Mouse (Mus musculus) left cerebral cortex, postnatal 4 days (tissue): ENCODE results near the gene Igfbpl1. TPM values are rescaled to one million over a fixed set of nuclear protein-coding genes. Genes with fewer than 3 reads are reported as not detected.
A peak's percentile ranks its signal among the peaks of the same experiment; 100 is the strongest.

Experiments used
- DNase-seq: peaks from one replicate; pipeline ENCODE4 v3.0.0-alpha.2; 2022
- intact Hi-C: fragments of 180-260 bp; cut with DNase I; formaldehyde crosslinking; loops from one replicate; pipeline ENCODE4 v1.15.1; 2025
- total RNA-seq, 2 experiments: library from RNA; stranded (reverse); gene quantifications; 2 replicates each; pipeline ENCODE4 v1.2.3; 2021

Gene Igfbpl1
- total RNA-seq, 2 experiments from 2014 or later: 35.5 to 36.2 TPM

DNA sequence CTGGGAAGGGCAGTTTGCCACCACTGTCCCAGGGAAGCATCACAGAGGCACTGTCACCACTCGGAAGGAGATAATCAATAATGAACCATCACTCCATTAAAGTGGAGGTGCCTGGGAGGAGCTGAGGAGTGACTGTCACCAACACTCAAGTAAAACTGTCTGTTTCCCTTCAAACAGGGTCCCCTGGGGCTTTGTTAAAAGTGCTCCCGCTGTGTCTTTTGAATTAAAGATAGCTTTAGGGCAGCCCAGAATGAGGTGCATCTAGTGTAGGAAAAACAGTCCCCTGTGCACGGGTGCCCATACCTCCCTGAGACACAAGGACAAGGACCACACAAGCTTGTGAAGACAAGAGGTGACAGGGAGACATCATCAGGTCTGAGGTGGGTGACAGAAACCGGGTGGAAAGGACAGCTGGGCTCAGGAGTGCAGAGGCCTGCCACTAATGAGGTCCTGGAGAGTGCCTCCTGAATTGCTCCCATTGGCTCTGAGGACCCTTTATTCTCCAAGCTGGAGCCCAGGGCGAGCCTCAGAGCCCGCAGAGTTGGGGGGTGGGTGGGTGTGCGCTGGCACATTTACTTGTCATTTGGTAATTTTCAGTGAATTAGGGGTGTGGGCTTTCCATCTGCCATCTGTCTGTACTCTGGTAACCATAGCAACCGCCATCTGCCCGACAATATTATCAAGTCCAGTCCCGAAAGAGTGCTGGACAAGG lies 2.5 kb downstream of the Igfbpl1 start:
- intact Hi-C loops: no loop called here
- peak; percentile 66 for DNase-seq

DNA sequence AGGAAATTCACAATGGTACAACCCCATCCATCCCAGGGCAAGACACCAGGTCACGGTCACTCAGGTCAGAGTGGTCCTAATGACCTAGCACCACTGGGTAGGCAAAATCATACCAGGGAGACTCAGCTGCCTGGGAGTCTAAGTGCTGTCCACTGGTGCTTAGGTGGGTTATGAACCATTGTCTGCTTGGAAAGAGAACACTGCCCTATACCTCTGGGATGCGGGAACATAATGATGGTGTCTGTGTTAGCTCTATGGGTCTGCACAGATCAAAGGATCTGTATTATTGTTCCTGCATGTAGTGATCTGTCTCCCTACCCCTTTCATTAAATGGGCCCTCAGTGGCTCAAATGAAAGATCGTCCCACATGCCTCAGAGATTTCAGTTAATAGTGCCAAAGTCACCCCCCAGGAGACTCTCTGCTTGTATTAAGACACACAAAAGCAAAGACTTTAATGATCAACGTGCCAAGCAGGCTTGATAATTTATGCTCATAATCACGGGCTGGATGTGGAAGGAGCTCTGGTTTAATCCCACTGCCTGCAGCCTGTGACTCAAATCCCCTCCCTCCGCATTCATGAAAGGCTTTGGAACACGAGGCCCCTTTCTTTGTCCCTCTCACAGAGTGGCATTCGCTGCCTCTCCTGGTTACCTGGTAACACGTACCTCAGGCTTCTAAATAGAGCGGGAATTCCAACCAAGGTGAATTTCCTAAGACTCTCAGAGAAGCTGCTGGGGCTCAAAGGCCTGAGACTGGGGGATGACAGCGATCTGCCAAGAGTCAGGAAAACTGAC lies 3.7 kb downstream of the Igfbpl1 start:
- intact Hi-C loops: no loop called here
- DNase-seq: no peak

DNA sequence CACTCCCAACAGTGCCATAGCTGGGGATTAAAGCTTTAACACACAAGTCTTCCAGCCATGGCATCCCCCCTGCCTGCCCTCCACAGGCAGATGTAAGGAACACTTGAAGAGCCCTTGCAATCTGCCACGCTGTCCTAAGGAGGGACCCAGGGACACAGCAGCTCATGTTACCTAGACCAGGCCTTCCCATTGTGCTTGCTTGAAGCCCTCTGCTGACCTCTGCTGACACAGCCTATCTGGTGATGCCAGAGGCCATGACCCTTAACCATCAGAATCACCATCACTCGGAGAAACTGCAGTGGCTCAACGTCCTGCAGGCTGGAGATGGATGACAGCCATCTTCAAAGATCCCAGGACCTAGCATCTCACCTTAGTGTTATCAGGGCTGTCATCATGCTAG lies 4.7 kb downstream of the Igfbpl1 start:
- DNase-seq: no peak
- intact Hi-C loops: no loop called here

DNA sequence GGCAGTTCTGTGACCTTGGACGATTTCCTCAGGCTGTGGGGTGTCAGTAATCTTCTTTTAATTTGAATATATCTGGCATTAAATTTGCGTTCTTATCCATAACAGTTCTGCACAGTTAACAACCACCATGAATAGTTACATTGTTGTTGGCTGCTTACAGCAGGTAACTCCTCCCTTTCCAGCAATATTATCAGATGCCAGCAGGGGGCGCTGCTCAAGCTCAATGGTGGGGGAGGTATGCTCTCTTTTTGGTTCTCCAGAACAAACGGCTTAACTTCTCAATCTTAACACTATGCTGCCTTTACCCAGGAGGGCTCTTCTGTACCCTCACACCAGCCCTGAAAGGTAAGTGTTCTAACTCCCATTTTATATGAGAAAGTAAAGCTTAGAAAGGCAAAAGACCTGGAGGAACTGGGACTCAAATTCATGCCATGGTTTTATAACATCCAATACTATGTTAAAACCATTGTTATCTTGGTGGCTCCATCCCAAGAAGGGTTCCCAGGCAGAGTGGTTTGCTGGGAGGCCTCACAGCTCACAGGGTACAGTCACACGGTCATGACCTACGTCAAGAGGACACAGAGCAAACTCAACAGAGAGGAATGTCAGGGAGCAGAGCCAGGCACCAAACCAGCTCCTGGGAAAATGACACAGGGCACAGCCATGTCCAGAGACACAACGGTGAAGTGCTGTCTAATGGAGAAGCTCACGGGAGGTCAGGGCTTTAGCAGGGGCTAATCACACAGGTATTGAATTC lies 6.5 kb downstream of the Igfbpl1 start:
- peak; percentile 86 for DNase-seq
- intact Hi-C loops: no loop called here

DNA sequence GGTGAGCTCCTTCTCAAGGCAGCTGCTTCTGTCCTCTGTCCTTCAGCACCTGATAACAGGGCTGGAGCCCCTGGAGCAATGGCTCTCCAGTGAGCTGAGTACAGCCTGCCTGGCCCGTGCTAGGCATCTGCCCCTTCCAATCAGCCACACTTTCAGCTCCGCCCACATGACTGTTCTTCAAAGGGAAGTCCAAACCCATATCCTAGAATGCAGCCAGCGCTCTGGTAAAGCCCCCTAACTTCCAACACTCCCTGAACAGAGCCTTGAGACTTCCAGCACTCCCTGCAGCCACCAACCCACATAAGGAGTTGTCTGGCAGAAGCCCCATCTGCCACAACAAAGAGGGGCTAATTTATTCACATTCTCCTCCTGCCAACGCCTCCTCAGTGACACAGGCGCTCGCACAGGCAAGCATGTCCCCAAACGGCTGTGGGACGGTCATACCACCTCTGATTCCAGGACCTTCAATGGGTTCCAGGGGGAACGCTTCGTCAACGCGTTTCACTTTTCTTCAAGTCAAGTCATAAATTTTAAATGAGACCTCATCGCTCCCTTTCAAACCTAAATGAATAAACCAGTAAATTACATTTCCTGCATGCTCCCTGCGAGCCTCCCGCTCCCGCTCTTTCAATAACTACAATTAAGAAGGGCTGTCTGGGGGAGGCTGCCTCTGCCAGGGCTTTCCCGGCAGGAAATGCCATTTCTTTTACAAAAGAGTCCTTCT lies 7.4 kb downstream of the Igfbpl1 start:
- intact Hi-C loops: no loop called here
- peak; percentile 78 for DNase-seq

DNA sequence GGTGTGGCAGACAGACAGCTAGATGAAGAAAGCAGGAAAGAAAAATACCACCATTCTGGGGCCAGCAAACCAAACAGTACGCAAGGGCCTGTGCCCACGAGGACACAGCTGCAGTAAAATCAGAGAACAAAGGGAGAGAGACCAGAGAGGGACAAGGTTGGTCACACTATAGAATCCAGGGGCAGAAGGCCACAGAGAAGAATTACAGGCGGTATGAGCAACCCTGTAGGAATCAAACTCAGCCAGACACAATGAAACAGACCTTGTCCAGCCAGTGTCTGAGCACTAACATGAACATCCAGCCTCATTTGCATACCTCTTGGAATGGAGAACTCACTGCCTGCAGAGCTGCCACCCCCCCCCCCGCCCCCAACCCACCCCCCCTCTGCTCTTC lies 7.9 kb downstream of the Igfbpl1 start:
- intact Hi-C loops: no loop called here
- DNase-seq: no peak

DNA sequence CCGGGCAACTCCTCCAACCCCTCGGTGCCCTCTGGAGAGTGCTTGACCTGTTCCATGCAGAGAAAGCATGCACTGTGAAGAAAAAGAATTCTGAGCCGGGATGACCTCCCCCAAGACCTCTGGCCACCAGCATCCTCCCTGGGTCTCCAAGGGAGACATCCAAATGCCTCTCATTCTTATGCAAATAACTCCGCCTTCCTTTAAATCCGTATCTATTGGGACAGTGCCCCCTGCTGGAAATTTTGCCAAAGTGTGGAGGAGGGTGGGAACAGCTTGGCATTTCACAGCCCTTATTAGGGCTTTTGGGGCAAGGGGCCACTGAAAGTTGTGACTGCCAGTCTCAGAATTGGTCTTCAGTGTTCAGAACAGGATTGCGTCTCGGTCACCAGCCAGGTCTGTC lies 11.2 kb downstream of the Igfbpl1 start:
- DNase-seq: peak; percentile 67
- intact Hi-C loops: no loop called here

DNA sequence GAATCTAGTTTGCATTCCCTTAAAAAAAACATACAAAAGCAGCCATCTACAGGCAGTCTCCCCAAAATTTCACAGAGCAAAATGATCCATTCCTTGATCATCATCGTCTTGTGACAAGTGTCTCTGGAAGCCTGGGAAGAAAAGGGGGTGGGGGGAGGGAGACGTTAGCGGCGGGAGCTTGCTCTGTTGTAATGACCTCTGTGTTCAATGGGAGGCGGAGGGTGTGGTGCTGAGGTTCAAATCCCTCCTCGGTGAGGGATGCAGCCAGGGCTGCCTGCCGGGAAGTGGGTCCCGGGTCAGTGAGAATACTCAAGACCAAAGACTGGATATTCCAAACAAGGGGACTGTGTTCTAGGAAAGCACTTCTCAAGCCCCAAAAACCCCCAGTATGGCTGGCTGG lies 15.5 kb downstream of the Igfbpl1 start:
- DNase-seq: no peak
- intact Hi-C loops: no loop called here

DNA sequence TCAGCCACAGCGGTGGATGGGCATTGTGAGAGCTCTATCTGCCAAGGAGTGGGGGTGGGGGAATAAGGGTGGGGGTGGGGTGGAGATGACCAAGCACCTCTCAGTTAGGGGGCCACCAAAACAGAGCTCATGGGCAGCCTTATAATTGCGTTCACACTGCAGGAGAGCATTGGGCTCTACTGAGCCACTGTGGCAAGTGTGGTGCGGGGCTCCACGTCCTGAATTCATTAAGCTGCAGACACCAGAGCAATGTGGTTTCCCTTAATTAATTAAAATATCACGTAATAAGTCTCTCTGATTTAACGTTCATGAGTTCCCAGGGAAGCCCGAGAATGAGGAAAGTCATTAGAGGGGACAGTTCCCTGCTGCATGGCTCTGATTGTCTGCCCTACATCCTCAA lies 18.7 kb downstream of the Igfbpl1 start:
- no peak for DNase-seq
- intact Hi-C loops: no loop called here

DNA sequence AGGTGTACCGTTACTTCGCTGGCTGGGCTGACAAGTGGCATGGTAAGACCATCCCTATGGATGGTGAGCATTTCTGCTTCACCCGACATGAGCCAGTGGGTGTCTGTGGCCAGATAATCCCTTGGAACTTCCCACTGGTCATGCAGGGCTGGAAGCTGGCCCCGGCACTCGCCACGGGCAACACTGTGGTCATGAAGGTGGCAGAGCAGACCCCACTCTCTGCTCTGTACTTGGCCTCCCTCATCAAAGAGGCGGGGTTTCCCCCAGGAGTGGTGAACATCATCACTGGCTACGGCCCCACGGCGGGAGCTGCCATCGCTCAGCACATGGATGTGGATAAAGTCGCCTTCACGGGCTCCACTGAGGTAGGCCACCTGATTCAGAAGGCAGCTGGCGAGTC lies 23.8 kb downstream of the Igfbpl1 start:
- intact Hi-C loops: no loop called here
- no peak for DNase-seq

DNA sequence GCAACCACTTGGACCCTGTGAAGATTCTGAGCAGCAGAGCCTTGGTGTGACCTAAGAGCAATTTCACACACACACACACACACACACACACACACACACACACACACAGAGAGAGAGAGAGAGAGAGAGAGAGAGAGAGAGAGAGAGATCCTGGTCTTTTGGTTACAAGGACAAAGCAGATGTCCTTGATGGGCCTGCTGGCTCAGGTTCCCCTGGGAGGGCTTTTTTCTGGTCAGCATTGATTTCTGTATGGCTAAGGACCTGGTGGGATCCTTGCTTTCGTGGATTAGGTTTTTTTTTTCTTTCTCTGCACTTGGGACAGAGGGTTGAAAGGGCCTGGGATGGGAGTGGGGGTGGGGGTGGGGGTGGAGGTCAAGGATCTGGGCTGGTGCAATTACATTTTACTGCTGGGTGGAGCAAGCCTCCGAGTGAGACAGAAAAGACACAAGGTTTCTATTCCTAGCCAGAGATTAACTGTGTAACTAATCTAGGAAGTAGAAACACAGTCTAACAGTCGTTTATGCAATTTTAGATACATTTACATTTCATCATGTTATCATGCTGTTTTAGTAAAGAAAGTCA lies 26.7 kb downstream of the Igfbpl1 start:
- no peak for DNase-seq
- intact Hi-C loops: no loop called here

DNA sequence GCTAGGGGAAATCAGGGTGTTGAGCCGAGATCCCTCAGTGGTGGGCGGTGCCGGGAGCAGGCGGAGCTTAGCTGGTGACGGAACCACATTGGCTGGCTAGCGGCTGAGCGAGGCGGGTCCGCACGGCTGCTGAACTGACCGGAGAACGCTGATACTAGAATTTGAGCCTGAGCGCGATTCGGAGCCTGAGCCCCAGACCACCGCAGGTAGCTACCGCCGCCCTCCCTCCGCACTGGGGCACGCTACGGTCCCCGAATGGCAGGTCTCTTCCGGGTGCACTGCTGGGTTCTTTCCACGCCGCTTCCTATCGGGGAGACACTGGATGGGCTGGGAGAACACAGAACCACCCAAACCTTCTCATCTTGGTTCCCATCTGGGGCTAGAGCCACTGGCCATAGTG lies 27.8 kb downstream of the Igfbpl1 start, which contains the start of gene Aldh1b1:
Gene Aldh1b1 (plus strand): TSS at position 59 of the 400 bp plus-strand sequence.
- DNase-seq: peak; percentile 76
- intact Hi-C loops: no loop called here

DNA sequence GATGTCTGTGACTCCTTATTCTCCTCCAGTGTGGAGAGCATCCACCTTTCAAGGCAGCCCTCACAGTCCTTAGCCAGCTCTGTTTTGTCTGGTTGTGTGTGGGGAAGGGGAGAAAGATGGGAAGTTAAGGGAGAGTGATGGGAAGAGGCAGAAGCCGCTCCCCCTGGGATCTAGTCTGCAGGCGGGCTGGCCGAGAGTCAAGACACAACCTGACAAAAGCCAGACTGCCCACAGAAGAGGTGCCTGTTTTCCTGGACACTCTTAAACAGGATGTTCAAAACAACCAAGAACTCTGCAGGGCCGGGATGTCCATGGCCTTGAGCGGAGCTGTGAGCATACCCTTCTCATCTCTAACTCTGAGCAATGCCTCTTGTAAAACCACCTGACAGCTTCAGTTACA lies 30.0 kb downstream of the Igfbpl1 start:
- intact Hi-C loops: no loop called here
- DNase-seq: no peak

DNA sequence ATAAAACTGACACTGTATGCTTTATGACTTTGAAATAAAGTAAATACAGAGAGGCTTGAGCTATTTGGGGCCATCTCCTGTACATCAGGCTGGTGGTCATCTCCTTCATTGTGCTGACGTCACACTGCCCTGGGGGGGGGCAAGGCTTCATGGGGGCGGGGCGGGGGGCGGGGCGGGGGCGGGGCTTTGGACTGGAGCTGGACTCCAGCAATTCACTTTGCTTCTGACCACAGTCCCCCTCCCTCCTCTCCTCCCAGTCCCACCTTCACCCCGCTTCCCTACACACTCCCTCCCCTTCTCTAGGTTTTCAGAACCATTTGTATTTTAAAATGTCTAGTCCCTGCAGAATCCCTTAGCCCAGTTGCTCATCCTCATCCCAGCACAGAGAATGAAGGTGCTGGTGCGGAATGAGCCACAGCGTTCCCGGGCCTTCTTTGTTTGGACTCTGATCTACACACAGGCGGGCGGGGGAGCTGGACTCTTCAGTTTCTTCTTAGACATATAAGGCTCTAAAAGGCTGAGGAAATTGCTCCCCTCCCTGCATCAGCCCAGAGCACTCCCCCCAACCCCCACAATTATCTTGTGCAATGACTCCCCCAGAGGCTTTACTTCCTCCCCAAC lies 31.4 kb downstream of the Igfbpl1 start:
- intact Hi-C loops: no loop called here
- DNase-seq: no peak

DNA sequence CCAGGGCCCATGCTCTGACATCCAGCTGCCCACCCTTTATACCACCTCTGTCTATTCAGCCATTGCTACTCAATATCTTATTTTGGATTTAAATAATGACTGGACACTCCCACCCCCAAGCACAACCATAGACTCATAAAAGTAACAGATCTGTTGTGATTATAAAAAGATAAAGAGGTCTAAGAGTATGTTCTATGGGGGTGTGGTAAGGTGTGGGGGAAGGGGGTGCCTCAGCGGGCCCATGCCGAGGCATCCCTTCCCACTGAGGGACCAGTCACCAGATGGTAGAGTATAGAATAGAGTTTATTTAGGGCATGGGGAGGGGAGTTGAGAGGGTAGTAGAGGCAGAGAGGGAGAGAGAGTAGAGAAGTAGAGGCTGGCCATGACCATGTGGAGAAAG lies 36.7 kb downstream of the Igfbpl1 start:
- no peak for DNase-seq

DNA sequence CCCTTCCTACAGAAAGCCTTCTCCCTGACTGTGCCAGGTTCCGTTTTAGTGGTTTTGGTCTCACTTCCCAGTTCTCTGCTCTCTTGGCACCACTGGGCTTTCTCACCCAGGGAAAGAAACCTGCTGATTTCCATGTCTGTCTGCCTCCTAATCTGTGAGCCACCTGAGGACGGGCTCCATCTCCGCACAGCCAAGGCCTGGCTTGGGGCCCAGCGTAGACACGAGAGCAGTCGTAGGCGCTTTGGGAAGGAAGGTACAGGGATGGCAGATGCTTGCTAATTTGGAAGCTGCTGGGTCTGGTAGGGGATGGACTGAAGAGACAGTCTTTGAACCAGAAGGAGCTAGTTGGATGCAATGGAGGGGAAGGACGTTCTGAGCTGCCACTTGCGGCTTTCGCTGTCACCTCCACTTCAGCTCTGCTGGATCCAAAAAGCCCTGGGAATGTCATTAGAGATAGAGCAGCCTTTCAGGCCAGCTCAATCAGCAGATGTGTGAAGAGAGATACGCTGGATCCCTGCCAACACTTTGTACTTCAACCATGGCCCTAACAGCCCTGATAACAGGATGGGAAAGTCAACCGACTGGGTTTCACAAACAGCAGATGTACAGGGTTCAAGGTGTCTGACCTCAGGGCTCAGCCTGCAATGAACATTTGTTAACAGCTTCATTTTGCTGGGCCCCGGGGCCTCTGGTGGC lies 37.3 kb downstream of the Igfbpl1 start:
- peak; percentile 91 for DNase-seq
- intact Hi-C loops: no loop called here

More for the DNA sequence above, 36.7 kb downstream of the Igfbpl1 start:
- intact Hi-C loops: no loop called here

DNA sequence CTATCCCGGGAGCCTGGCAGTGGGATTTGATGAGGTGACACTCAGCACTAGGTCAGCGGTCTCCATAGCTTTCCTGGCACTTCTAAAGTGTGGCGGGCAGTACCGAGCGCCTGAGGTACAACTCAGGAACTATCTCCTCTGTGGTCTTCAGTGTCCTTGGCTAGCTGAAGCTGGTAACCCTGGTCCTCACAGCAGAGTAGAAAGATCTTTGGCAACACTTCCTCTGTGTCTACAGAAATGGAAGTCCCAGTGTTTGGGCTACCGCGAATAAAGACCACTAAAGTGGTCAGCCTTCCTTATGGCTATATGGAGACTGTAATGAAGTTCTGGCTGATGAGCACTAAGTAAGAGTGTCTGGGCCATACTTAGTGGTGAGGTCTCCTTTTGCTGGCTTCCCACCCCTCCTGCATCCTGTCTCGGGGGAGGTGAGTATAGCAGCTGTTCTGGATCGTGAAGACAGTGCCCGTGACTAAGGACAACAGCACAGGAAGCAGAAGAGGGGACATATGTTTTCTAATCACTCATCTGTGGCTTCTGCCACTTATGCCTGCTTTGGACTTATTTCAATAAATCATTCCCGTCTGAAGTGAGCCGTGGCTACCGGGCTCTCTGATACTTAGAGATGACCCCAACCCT lies 38.2 kb downstream of the Igfbpl1 start:
- DNase-seq: peak; percentile 37
- intact Hi-C loops: no loop called here

DNA sequence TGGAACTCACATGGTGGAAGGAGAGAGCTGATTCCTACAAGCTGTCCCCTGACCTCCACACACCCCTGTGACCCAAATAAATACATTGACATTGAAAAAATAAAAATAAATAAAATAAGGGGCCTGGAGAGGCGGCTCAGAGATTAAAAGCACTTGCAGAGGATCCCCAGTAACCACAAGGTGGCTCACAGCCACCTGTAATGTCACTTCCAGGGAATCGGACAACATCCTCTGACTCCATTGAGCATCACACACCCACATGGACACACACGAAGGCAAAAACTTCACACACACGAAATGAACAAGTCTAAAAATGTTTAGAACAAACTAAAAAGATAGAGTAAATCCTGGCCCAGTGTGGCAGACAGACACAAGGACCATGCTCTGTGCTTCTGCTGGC lies 40.0 kb downstream of the Igfbpl1 start:
- no peak for DNase-seq
- intact Hi-C loops: no loop called here

DNA sequence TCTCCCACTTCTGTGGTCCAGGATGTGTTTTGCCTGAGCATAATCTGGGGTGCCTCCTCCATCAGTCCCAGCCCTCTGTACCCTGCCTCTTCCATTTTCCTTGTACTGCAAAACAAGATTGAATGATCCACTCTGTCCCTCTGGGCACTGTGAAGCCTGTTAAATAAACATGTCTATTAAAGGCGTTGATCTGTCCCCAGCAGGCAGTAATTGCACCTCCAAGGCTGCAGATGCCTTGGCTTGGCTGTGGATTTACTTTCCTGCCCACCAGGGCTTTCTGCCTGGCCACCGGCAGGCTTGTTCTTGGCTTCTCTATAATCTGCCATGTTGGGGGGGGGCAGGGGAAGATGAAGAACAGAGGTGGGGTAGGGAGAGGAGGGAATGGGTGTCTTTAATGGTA lies 40.8 kb downstream of the Igfbpl1 start:
- intact Hi-C loops: no loop called here
- peak; percentile 73 for DNase-seq
